Mouse (Mus musculus): ENCODE results near the gene Obscn. TPM values are rescaled to one million over a fixed set of nuclear protein-coding genes. Genes with fewer than 3 reads are reported as not detected.

Obscn gene
- polyA plus RNA-seq, 1 experiment, result 1.6 TPM

- DNase-seq (ENCODE audit: low read depth in 1 of 2, low spot score in 2 of 2), result no peak
- WGBS, result 60% methylated on average over 7 of the region's 7 CpGs
- no peak overlapping the region for H3K4me3 ChIP-seq (ENCODE audit: extremely low read depth, insufficient read depth, insufficient read length)
- H3K27ac ChIP-seq (ENCODE audit: insufficient read depth, low read length), result no peak overlapping the region
- H3K4me1 ChIP-seq (ENCODE audit: control insufficient read depth, insufficient read depth, insufficient read length), result no peaks in the 10 kb centered on the region
- H3K36me3 ChIP-seq (ENCODE audit: control insufficient read depth, insufficient read depth, low read length), result peaks cover 6% of the 10 kb centered on the region
- H3K27me3 ChIP-seq (ENCODE audit: control insufficient read depth, insufficient read depth, low read length), result no peaks in the 10 kb centered on the region
- TF ChIP-seq CTCF (IDR thresholded peaks at IDR 0.05; ENCODE audit: extremely low read depth, insufficient read depth, insufficient read length, insufficient replicate concordance) (no peak), POLR2A (IDR thresholded peaks at IDR 0.05; ENCODE audit: low read depth, low read length) (no peak)
These were observed 167.7 kb downstream of the Obscn start for GRCm38 (mm10) chr11:58968551-58968950.

GRCm38 (mm10) chr11:58967346-58967745 is 168.9 kb downstream of the Obscn start:
- H3K36me3 ChIP-seq (ENCODE audit: control insufficient read depth, insufficient read depth, low read length), result peaks cover 4% of the 10 kb centered on the region
- no peak overlapping the region for H3K27ac ChIP-seq (ENCODE audit: insufficient read depth, low read length)
- no peaks in the 10 kb centered on the region for H3K4me1 ChIP-seq (ENCODE audit: control insufficient read depth, insufficient read depth, insufficient read length)
- H3K4me3 ChIP-seq (ENCODE audit: extremely low read depth, insufficient read depth, insufficient read length), result no peak overlapping the region
- no peaks in the 10 kb centered on the region for H3K27me3 ChIP-seq (ENCODE audit: control insufficient read depth, insufficient read depth, low read length)
- TF ChIP-seq CTCF (IDR thresholded peaks at IDR 0.05; ENCODE audit: extremely low read depth, insufficient read depth, insufficient read length, insufficient replicate concordance) (no peak), POLR2A (IDR thresholded peaks at IDR 0.05; ENCODE audit: low read depth, low read length) (no peak)
- DNase-seq (ENCODE audit: low read depth in 1 of 2, low spot score in 2 of 2), result no peak
- WGBS, result 92% methylated on average over 1 of the region's 1 CpGs

GRCm38 (mm10) chr11:58965001-58965760 is 171.0 kb downstream of the Obscn start:
- 59% methylated on average over 12 of the region's 12 CpGs for WGBS
- no peak for DNase-seq (ENCODE audit: low read depth in 1 of 2, low spot score in 2 of 2)

GRCm38 (mm10) chr11:58964216-58964615 is 172.0 kb downstream of the Obscn start:
- Histone ChIP-seq H3K27ac (ENCODE audit: insufficient read depth, low read length) (no peak overlapping the region), H3K36me3 (ENCODE audit: control insufficient read depth, insufficient read depth, low read length) (no peaks in the 10 kb centered on the region), H3K4me3 (ENCODE audit: extremely low read depth, insufficient read depth, insufficient read length) (no peak overlapping the region), H3K27me3 (ENCODE audit: control insufficient read depth, insufficient read depth, low read length) (no peaks in the 10 kb centered on the region), H3K4me1 (ENCODE audit: control insufficient read depth, insufficient read depth, insufficient read length) (peaks cover 4% of the 10 kb centered on the region; the same call in 1 of the 2 replicates)
- TF ChIP-seq POLR2A (IDR thresholded peaks at IDR 0.05; ENCODE audit: low read depth, low read length), result no peak
- no peak for TF ChIP-seq CTCF (IDR thresholded peaks at IDR 0.05; ENCODE audit: extremely low read depth, insufficient read depth, insufficient read length, insufficient replicate concordance)
- DNase-seq (ENCODE audit: low read depth in 1 of 2, low spot score in 2 of 2), result no peak
- WGBS, result 91% methylated on average over 7 of the region's 7 CpGs

More at GRCm38 (mm10) chr11:58965001-58965760, 171.0 kb downstream of the Obscn start:
- TF ChIP-seq CTCF (IDR thresholded peaks at IDR 0.05; ENCODE audit: extremely low read depth, insufficient read depth, insufficient read length, insufficient replicate concordance) (no peak), POLR2A (IDR thresholded peaks at IDR 0.05; ENCODE audit: low read depth, low read length) (no peak)
- Histone ChIP-seq H3K4me3 (ENCODE audit: extremely low read depth, insufficient read depth, insufficient read length) (no peak overlapping the region), H3K4me1 (ENCODE audit: control insufficient read depth, insufficient read depth, insufficient read length) (no peaks in the 10 kb centered on the region), H3K36me3 (ENCODE audit: control insufficient read depth, insufficient read depth, low read length) (no peaks in the 10 kb centered on the region), H3K27ac (ENCODE audit: insufficient read depth, low read length) (no peak overlapping the region), H3K27me3 (ENCODE audit: control insufficient read depth, insufficient read depth, low read length) (no peaks in the 10 kb centered on the region)

- H3K27me3 ChIP-seq (ENCODE audit: control insufficient read depth, insufficient read depth, low read length), result no peaks in the 10 kb centered on the region
- H3K36me3 ChIP-seq (ENCODE audit: control insufficient read depth, insufficient read depth, low read length), result no peaks in the 10 kb centered on the region
- no peak for TF ChIP-seq POLR2A (IDR thresholded peaks at IDR 0.05; ENCODE audit: low read depth, low read length)
- no peak for TF ChIP-seq CTCF (IDR thresholded peaks at IDR 0.05; ENCODE audit: extremely low read depth, insufficient read depth, insufficient read length, insufficient replicate concordance)
- no peak for DNase-seq (ENCODE audit: low read depth in 1 of 2, low spot score in 2 of 2)
- H3K4me1 ChIP-seq (ENCODE audit: control insufficient read depth, insufficient read depth, insufficient read length), result peaks cover 4% of the 10 kb centered on the region; the same call in 1 of the 2 replicates
- no peak overlapping the region for H3K27ac ChIP-seq (ENCODE audit: insufficient read depth, low read length)
- H3K4me3 ChIP-seq (ENCODE audit: extremely low read depth, insufficient read depth, insufficient read length), result no peak overlapping the region
- 42% methylated on average over 17 of the region's 17 CpGs for WGBS
These were observed 172.7 kb downstream of the Obscn start for GRCm38 (mm10) chr11:58963543-58963942.

- Histone ChIP-seq H3K27me3 (ENCODE audit: control insufficient read depth, insufficient read depth, low read length) (no peaks in the 10 kb centered on the region), H3K27ac (ENCODE audit: insufficient read depth, low read length) (no peak overlapping the region), H3K36me3 (ENCODE audit: control insufficient read depth, insufficient read depth, low read length) (no peaks in the 10 kb centered on the region), H3K4me3 (ENCODE audit: extremely low read depth, insufficient read depth, insufficient read length) (no peak overlapping the region), H3K4me1 (ENCODE audit: control insufficient read depth, insufficient read depth, insufficient read length) (peaks cover 6% of the 10 kb centered on the region; the same call in 1 of the 2 replicates)
- WGBS, result 75% methylated on average over 50 of the region's 50 CpGs
- DNase-seq (ENCODE audit: low read depth in 1 of 2, low spot score in 2 of 2), result no peak
- no peak for TF ChIP-seq POLR2A (IDR thresholded peaks at IDR 0.05; ENCODE audit: low read depth, low read length)
- no peak for TF ChIP-seq CTCF (IDR thresholded peaks at IDR 0.05; ENCODE audit: extremely low read depth, insufficient read depth, insufficient read length, insufficient replicate concordance)
These were observed 174.6 kb downstream of the Obscn start for GRCm38 (mm10) chr11:58961364-58962177.

Data from spleen, adult 2 months (tissue).